Mouse (Mus musculus) heart, adult 2 months (tissue): Measurements from ENCODE around the gene Mcm8. TPM values are rescaled to one million over a fixed set of nuclear protein-coding genes. Genes with fewer than 3 reads are reported as not detected.

Experiments
- DNase-seq, 2 experiments: peaks; one replicate each; pipeline ENCODE4 v3.0.0; 2021
- H3K27ac ChIP-seq: fragments of 200-600 bp; 2 replicates; pipeline ENCODE4 v1.8.1; 2022
- H3K27me3 ChIP-seq: fragments of 200-500 bp; 2 replicates; pipeline ENCODE4 v1.6.1; 2012; ENCODE audit warnings: mild to moderate bottlenecking, low read length, inconsistent platforms, mixed read lengths; ENCODE audit not compliant: control insufficient read depth, insufficient read depth
- H3K36me3 ChIP-seq: fragments of 200-500 bp; 2 replicates; pipeline ENCODE4 v1.6.1; 2012; ENCODE audit warnings: low read length, inconsistent platforms; ENCODE audit not compliant: control insufficient read depth, insufficient read depth
- H3K4me1 ChIP-seq: fragments of 200-500 bp; 2 replicates; pipeline ENCODE4 v1.6.1; 2011; ENCODE audit warnings: low read length; ENCODE audit not compliant: control insufficient read depth, insufficient read depth
- H3K4me3 ChIP-seq: fragments of 200-600 bp; 2 replicates; pipeline ENCODE4 v1.8.1; 2022
- H3K79me2 ChIP-seq: fragments of 200-500 bp; replicated peaks from 2 replicates; pipeline ENCODE4 v1.6.1; 2012; ENCODE audit warnings: mild to moderate bottlenecking, inconsistent platforms, low read length, moderate library complexity, mixed read lengths; ENCODE audit not compliant: control insufficient read depth, insufficient read depth
- H3K9ac ChIP-seq: fragments of 200-500 bp; 2 replicates; pipeline ENCODE4 v1.6.1; 2012; ENCODE audit warnings: low read depth, mild to moderate bottlenecking, control low read depth, inconsistent platforms, low read length, mixed read lengths
- CTCF ChIP-seq: fragments of 200-600 bp; IDR thresholded peaks from 2 replicates; pipeline ENCODE4 v1.8.1; 2022; ENCODE audit warnings: antibody characterized with exemption, mild to moderate bottlenecking, moderate library complexity
- EP300 ChIP-seq: fragments of 200-500 bp; IDR thresholded peaks from 2 replicates; pipeline ENCODE4 v1.6.1; 2011; ENCODE audit warnings: low read depth, low read length, control low read depth; ENCODE audit not compliant: insufficient read depth
- POLR2A ChIP-seq: fragments of 200-500 bp; IDR thresholded peaks from 2 replicates; pipeline ENCODE4 v1.6.1; 2011; ENCODE audit warnings: mild to moderate bottlenecking, low read depth, low read length, control low read depth; ENCODE audit not compliant: insufficient read depth
- WGBS: fragments of 180-500 bp; shearing (Covaris S2); methylation state at CpG from one replicate; pipeline ENCODE4 v1.1.7; 2018; 5-methylcytosine and 5-hydroxymethylcytosine counted together
- intact Hi-C: fragments of 180-260 bp; cut with DNase I; formaldehyde crosslinking; loops from one replicate; pipeline ENCODE4 v1.15.1; 2025
- polyA plus RNA-seq: library from polyadenylated mRNA; depleted of rRNA; stranded (reverse); fragments of >200 nt; gene quantifications from 2 replicates; pipeline ENCODE4 v1.2.3, GENCODE M21; 2012
- total RNA-seq, 2 experiments: library from RNA; stranded (reverse); gene quantifications; 2 replicates each; pipeline ENCODE4 v1.2.3; 2021

Gene Mcm8
- total and polyA plus RNA-seq, 3 experiments = 0.82 to 2.8 (median 2.7) TPM

- Histone ChIP-seq H3K4me1 (no peaks in the 10 kb centered on the region; the same call in 1 of the 2 replicates), H3K9ac (no peak overlapping the region), H3K79me2 (no peaks in the 10 kb centered on the region), H3K36me3 (peaks cover 3% of the 10 kb centered on the region), H3K27ac (no peak overlapping the region), H3K27me3 (no peaks in the 10 kb centered on the region), H3K4me3 (no peak overlapping the region)
- no peak for DNase-seq
- intact Hi-C loops = no loop called here
- TF ChIP-seq CTCF (no peak), POLR2A (no peak), EP300 (no peak)
- WGBS = 72% methylated on average over 2 of the region's 2 CpGs
These were observed 45.5 kb downstream of the Mcm8 start for GRCm38 (mm10) chr2:132861456-132861855.

DNA sequence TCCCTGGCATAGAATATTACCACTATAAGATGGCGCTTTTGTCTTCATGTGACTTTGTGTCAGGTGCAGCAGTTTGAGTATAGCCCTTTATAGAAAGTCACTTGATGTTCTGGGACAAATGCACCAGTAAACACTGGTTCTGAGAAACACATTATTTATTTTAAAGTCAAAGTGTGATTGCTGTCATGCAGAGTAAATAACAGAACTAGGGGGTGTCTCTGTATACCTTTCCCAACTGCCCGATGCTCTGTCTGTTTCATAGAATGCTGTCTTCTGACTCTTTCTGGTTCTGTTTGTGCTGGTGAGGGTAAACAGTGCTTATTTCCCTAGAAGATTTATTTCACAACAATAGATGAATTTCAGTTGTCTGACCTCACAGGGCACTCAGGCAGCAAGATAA is 47.4 kb downstream of the Mcm8 start:
- H3K27me3 ChIP-seq = no peaks in the 10 kb centered on the region
- 93% methylated on average over 2 of the region's 2 CpGs for WGBS
- no peak for TF ChIP-seq POLR2A
- no peak for TF ChIP-seq EP300
- TF ChIP-seq CTCF = no peak

DNA sequence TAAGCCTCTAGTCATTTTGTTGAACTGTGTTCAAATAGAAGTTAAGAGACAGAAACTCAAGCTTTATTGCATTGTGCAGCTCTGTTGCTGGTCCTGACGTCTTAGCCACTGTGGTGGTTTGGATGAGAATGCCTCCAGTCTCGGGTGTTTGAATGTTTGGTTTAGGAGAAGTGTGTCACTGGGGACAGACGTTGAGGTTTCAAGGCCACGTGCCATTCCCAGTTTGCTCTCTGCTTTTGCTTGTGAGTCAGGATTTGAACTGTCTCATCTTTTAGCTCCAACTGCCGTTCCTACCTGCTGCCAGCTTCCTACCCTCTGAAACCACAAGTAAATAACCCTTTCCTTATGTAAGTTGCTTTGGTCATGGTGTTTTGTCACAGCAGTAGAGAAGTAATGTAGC is 51.6 kb downstream of the Mcm8 start:
- WGBS = 74% methylated on average over 5 of the region's 5 CpGs
- DNase-seq = no peak
- Histone ChIP-seq H3K79me2 (no peaks in the 10 kb centered on the region), H3K27me3 (no peaks in the 10 kb centered on the region), H3K4me3 (no peak overlapping the region), H3K36me3 (no peaks in the 10 kb centered on the region; the same call in 1 of the 2 replicates), H3K9ac (no peak overlapping the region), H3K27ac (no peak overlapping the region), H3K4me1 (no peaks in the 10 kb centered on the region)
- TF ChIP-seq CTCF (no peak), EP300 (no peak), POLR2A (no peak)
- intact Hi-C loops = no loop called here

More for the DNA sequence above, 47.4 kb downstream of the Mcm8 start:
- Histone ChIP-seq H3K36me3 (peaks cover 3% of the 10 kb centered on the region), H3K4me3 (no peak overlapping the region), H3K4me1 (no peaks in the 10 kb centered on the region; the same call in 1 of the 2 replicates), H3K27ac (no peak overlapping the region), H3K9ac (no peak overlapping the region), H3K79me2 (no peaks in the 10 kb centered on the region)
- intact Hi-C loops = no loop called here
- no peak for DNase-seq

DNA sequence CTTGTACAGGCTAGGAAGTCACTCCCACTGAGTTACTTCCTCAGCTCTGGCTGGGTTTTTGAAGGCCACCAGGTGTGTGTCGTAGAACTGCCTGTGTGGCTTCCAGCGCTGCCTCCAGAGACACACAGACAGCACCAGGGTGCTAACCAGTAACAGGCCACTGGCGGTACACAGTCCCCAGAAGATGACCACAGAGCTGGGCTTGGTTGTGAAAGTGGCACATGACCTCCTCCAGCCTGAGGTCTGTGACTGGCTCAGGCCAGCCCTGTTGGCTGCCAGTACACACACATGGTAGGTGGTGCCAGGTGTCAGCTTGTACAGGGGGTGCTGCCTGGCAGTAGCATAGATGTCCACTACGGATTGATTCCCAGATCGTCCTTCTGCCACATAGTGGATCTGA is 53.7 kb downstream of the Mcm8 start:
- Histone ChIP-seq H3K27ac (no peak overlapping the region), H3K79me2 (no peaks in the 10 kb centered on the region), H3K4me1 (no peaks in the 10 kb centered on the region), H3K9ac (no peak overlapping the region), H3K27me3 (no peaks in the 10 kb centered on the region), H3K4me3 (no peak overlapping the region), H3K36me3 (no peaks in the 10 kb centered on the region; the same call in 1 of the 2 replicates)
- DNase-seq = no peak
- intact Hi-C loops = no loop called here
- 78% methylated on average over 5 of the region's 5 CpGs for WGBS
- TF ChIP-seq EP300 = no peak
- TF ChIP-seq POLR2A = no peak
- no peak for TF ChIP-seq CTCF

DNA sequence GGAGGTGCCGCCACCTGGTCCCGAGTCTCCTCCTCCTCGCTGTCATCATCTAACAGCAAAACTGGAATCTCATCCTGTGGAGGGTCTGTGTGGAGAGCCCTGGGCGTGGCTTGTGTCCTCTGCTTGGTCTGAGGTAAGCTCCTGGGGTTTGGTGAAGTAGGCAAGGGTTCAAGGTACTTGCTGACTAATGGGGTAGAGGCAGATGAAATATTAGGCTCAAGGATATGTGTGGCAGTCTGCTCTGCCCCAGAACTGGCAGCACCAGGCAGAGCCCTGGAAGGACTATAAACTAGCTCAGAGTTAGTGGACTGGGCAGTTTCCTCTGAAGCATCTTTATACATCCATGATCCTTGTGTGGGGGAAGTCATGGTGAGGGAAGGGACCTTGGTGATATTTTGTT is 54.3 kb downstream of the Mcm8 start:
- H3K79me2 ChIP-seq = no peaks in the 10 kb centered on the region
- no peak for TF ChIP-seq EP300
- H3K27ac ChIP-seq = no peak overlapping the region
- no peaks in the 10 kb centered on the region for H3K27me3 ChIP-seq
- H3K4me3 ChIP-seq = no peak overlapping the region
- H3K36me3 ChIP-seq = no peaks in the 10 kb centered on the region; the same call in 1 of the 2 replicates
- H3K9ac ChIP-seq = no peak overlapping the region
- no peaks in the 10 kb centered on the region for H3K4me1 ChIP-seq
- 76% methylated on average over 4 of the region's 4 CpGs for WGBS
- no peak for DNase-seq
- intact Hi-C loops = no loop called here

DNA sequence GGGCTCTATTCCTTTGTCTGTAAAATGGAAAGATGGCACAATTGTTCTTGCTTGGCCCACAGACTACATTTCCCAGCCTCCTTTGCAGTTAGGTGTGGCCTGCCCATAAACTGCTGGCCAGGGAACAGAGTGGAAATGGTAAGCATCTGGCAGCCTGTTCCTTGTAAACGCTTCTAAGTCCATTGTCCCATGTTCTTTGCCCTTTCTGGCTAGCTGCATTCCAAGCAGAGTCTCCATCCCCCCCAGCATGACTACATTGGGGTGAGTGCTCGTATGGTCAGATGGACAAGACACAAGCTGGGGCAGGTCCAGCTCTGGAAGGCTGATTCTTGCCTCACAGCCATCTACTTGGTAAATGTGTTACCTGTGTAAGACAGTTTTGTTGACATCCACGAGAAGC is 55.7 kb downstream of the Mcm8 start:
- no peaks in the 10 kb centered on the region for H3K27me3 ChIP-seq
- WGBS = 73% methylated on average over 3 of the region's 3 CpGs

More for the DNA sequence above, 55.7 kb downstream of the Mcm8 start:
- TF ChIP-seq EP300 (no peak), POLR2A (no peak), CTCF (no peak)
- Histone ChIP-seq H3K27ac (no peak overlapping the region), H3K36me3 (no peaks in the 10 kb centered on the region), H3K79me2 (no peaks in the 10 kb centered on the region), H3K4me1 (no peaks in the 10 kb centered on the region), H3K4me3 (no peak overlapping the region), H3K9ac (no peak overlapping the region)
- no peak for DNase-seq
- intact Hi-C loops = no loop called here
